Mouse (Mus musculus) ES-Bruce4 (cell line): ENCODE measurements around the gene Trio.

ENCODE experiments used
- CTCF ChIP-seq: IDR thresholded peaks from one replicate; pipeline ENCODE4 v1.8.1; 2011; ENCODE audit warnings: low read depth, low read length
- POLR2A ChIP-seq: IDR thresholded peaks from one replicate; pipeline ENCODE4 v1.8.1; 2011; ENCODE audit warnings: low read length; ENCODE audit not compliant: insufficient read depth

- TF ChIP-seq CTCF (no peak), POLR2A (no peak)
Observed at GRCm38 (mm10) chr15:27753923-27754322, 271.7 kb downstream of the Trio start.
